Mouse (Mus musculus) kidney, embryonic 14.5 days (tissue): ENCODE measurements around the gene Rasa4. TPM values are rescaled to one million over a fixed set of nuclear protein-coding genes. Genes with fewer than 3 reads are reported as not detected.
A peak's percentile ranks its signal among the peaks of the same experiment; 100 is the strongest.
"Not testable (repeated sequence)": the region's sequence is repeated elsewhere in the genome, so short reads cannot be mapped to it uniquely, and the experiment has no call there.

ENCODE experiments used
- ATAC-seq: fragments of 200-750 bp; cut with Nextera tagmentation; 2 replicates; pipeline ENCODE4 v1.8.0; 2017; ENCODE audit warnings: moderate number of reproducible peaks, mild to moderate bottlenecking, moderate TSS enrichment, moderate library complexity; ENCODE audit not compliant: low FRiP score, low TSS enrichment
- H3K27ac ChIP-seq: fragments of 300-500 bp; sonication (generic); 2 replicates; pipeline ENCODE4 v1.5.1; 2014; ENCODE audit warnings: low read depth, mild to moderate bottlenecking, low read length, moderate library complexity, mixed read lengths
- H3K27me3 ChIP-seq: fragments of 300-500 bp; sonication (generic); 2 replicates; pipeline ENCODE4 v1.6.1; 2014; ENCODE audit warnings: mild to moderate bottlenecking, low read length; ENCODE audit not compliant: control insufficient read depth, insufficient read depth
- H3K36me3 ChIP-seq: fragments of 300-500 bp; sonication (generic); 2 replicates; pipeline ENCODE4 v1.6.1; 2014; ENCODE audit warnings: low read length, mixed read lengths; ENCODE audit not compliant: control insufficient read depth, insufficient read depth
- H3K4me1 ChIP-seq: fragments of 300-500 bp; sonication (generic); 2 replicates; pipeline ENCODE4 v1.6.1; 2014; ENCODE audit warnings: low read length, mixed read lengths; ENCODE audit not compliant: control insufficient read depth, insufficient read depth
- H3K4me2 ChIP-seq: fragments of 300-500 bp; sonication (generic); replicated peaks from 2 replicates; pipeline ENCODE4 v1.6.1; 2014; ENCODE audit warnings: low read depth, mild to moderate bottlenecking, low read length
- H3K4me3 ChIP-seq: fragments of 300-500 bp; sonication (generic); 2 replicates; pipeline ENCODE4 v1.5.1; 2014; ENCODE audit warnings: mild to moderate bottlenecking, low read length
- H3K9ac ChIP-seq: fragments of 300-500 bp; sonication (generic); 2 replicates; pipeline ENCODE4 v1.6.1; 2014; ENCODE audit warnings: low read depth, mild to moderate bottlenecking, low read length, moderate library complexity
- H3K9me3 ChIP-seq: fragments of 300-500 bp; sonication (generic); 2 replicates; pipeline ENCODE4 v1.6.1; 2016; ENCODE audit warnings: low read length; ENCODE audit not compliant: control insufficient read depth
- WGBS: fragments of 180-500 bp; shearing (Covaris S2); extraction: QIAGEN DNeasy Blood & Tissue Kit; methylation state at CpG from one replicate; pipeline ENCODE4 v1.1.7; 2014; 5-methylcytosine and 5-hydroxymethylcytosine counted together
- polyA plus RNA-seq: library from polyadenylated mRNA; unstranded; fragments of >200 nt; fragmentation: Nextera tagmentation; extraction: Ambion mirVana; gene quantifications from 2 replicates; pipeline ENCODE4 v1.2.1, GENCODE M21; 2014

Rasa4 gene
- polyA plus RNA-seq, 1 experiment from 2014 or later = 17.5 TPM

GRCm38 (mm10) chr5:136045408-136045807, 38.3 kb upstream of the Rasa4 start:
- Histone ChIP-seq H3K4me1 (peaks cover 9% of the 10 kb centered on the region), H3K36me3 (no peaks in the 10 kb centered on the region), H3K4me3 (no peak overlapping the region), H3K27me3 (no peaks in the 10 kb centered on the region), H3K9me3 (no peaks in the 10 kb centered on the region), H3K9ac (no peak overlapping the region), H3K4me2 (no peak overlapping the region), H3K27ac (no peak overlapping the region)
- ATAC-seq = no peak
- whole genome bisulfite sequencing = 42% methylated on average over 9 of the region's 9 CpGs

- Histone ChIP-seq H3K36me3 (no peaks in the 10 kb centered on the region), H3K4me1 (peaks cover 10% of the 10 kb centered on the region), H3K4me3 (no peak overlapping the region), H3K9ac (no peak overlapping the region), H3K9me3 (no peaks in the 10 kb centered on the region), H3K27me3 (no peaks in the 10 kb centered on the region), H3K27ac (no peak overlapping the region; the same call in 1 of the 2 replicates), H3K4me2 (no peak overlapping the region)
- 0 out of 2 replicates have a peak, but pooled peaks have one; percentile 40 for ATAC-seq
- WGBS = 3% methylated on average over 10 of the region's 10 CpGs
Observed at GRCm38 (mm10) chr5:136045987-136046386, 37.7 kb upstream of the Rasa4 start.

- ATAC-seq, H3K9ac ChIP-seq, H3K27me3 ChIP-seq, H3K4me2 ChIP-seq, H3K27ac ChIP-seq, H3K4me3 ChIP-seq, H3K36me3 ChIP-seq, H3K9me3 ChIP-seq: not testable (repeated sequence)
- peaks cover 21% of the 10 kb centered on the region for H3K4me1 ChIP-seq
Observed at GRCm38 (mm10) chr5:136048541-136048940, 35.2 kb upstream of the Rasa4 start.

- Histone ChIP-seq H3K4me1 (peaks cover 21% of the 10 kb centered on the region), H3K9me3 (no peaks in the 10 kb centered on the region), H3K4me3 (no peak overlapping the region), H3K27ac (peak overlapping the region; percentile 81; the same call in 1 of the 2 replicates), H3K4me2 (no peak overlapping the region), H3K27me3 (no peaks in the 10 kb centered on the region), H3K9ac (no peak overlapping the region), H3K36me3 (no peaks in the 10 kb centered on the region)
- no peak for ATAC-seq
- WGBS = 15% methylated on average over 6 of the region's 6 CpGs
Observed at GRCm38 (mm10) chr5:136049926-136050325, 33.8 kb upstream of the Rasa4 start.

- no peak overlapping the region for H3K4me3 ChIP-seq
- peak overlapping the region; percentile 3; the same call in 1 of the 2 replicates for H3K4me2 ChIP-seq
- H3K4me1 ChIP-seq = peaks cover 21% of the 10 kb centered on the region
- no peaks in the 10 kb centered on the region for H3K9me3 ChIP-seq
- 3% methylated on average over 10 of the region's 10 CpGs for WGBS
- no peaks in the 10 kb centered on the region for H3K36me3 ChIP-seq
- H3K27ac ChIP-seq = peak overlapping the region; percentile 97
- H3K27me3 ChIP-seq = no peaks in the 10 kb centered on the region
- no peak overlapping the region for H3K9ac ChIP-seq
- ATAC-seq = peak; percentile 95
Observed at GRCm38 (mm10) chr5:136051231-136052085, 32.3 kb upstream of the Rasa4 start.

GRCm38 (mm10) chr5:136052861-136053655, 30.7 kb upstream of the Rasa4 start:
- H3K27me3 ChIP-seq = no peaks in the 10 kb centered on the region
- H3K4me1 ChIP-seq = peaks cover 24% of the 10 kb centered on the region
- H3K9ac ChIP-seq = no peak overlapping the region
- H3K27ac ChIP-seq = peak overlapping the region; percentile 42; the same call in 1 of the 2 replicates
- ATAC-seq = no peak
- WGBS = 80% methylated on average over 8 of the region's 8 CpGs
- no peaks in the 10 kb centered on the region for H3K36me3 ChIP-seq
- H3K4me3 ChIP-seq = no peak overlapping the region
- H3K9me3 ChIP-seq = no peaks in the 10 kb centered on the region
- no peak overlapping the region for H3K4me2 ChIP-seq

- no peak within 1 kb of the TSS for H3K4me2 ChIP-seq
- H3K4me3 ChIP-seq = no peak within 1 kb of the TSS
- no peaks in the 10 kb centered on the region for H3K36me3 ChIP-seq
- H3K9ac ChIP-seq = no peak within 1 kb of the TSS
- no peaks in the 10 kb centered on the region for H3K27me3 ChIP-seq
- no peaks in the 10 kb centered on the region for H3K9me3 ChIP-seq
- peaks cover 24% of the 10 kb centered on the region for H3K4me1 ChIP-seq
- peak within 1 kb of the TSS; percentile 30; the same call in 1 of the 2 replicates for H3K27ac ChIP-seq
- 93% methylated on average over 11 of the region's 11 CpGs for WGBS
- ATAC-seq = no peak
Observed at GRCm38 (mm10) chr5:136054301-136055077, 29.2 kb upstream of the Rasa4 start, which contains the start of gene Upk3bl. Gene Upk3bl (plus strand): TSS chr5:136054492.

- ATAC-seq = no peak
- Histone ChIP-seq H3K4me3 (no peak overlapping the region), H3K27me3 (no peaks in the 10 kb centered on the region), H3K9me3 (no peaks in the 10 kb centered on the region), H3K27ac (no peak overlapping the region), H3K36me3 (no peaks in the 10 kb centered on the region), H3K4me2 (no peak overlapping the region), H3K4me1 (peaks cover 19% of the 10 kb centered on the region), H3K9ac (no peak overlapping the region)
- 49% methylated on average over 4 of the region's 4 CpGs for WGBS
Observed at GRCm38 (mm10) chr5:136056062-136056461, 27.7 kb upstream of the Rasa4 start.
